Mouse (Mus musculus): ENCODE data around the gene Bean1.

Bean1 gene

DNA sequence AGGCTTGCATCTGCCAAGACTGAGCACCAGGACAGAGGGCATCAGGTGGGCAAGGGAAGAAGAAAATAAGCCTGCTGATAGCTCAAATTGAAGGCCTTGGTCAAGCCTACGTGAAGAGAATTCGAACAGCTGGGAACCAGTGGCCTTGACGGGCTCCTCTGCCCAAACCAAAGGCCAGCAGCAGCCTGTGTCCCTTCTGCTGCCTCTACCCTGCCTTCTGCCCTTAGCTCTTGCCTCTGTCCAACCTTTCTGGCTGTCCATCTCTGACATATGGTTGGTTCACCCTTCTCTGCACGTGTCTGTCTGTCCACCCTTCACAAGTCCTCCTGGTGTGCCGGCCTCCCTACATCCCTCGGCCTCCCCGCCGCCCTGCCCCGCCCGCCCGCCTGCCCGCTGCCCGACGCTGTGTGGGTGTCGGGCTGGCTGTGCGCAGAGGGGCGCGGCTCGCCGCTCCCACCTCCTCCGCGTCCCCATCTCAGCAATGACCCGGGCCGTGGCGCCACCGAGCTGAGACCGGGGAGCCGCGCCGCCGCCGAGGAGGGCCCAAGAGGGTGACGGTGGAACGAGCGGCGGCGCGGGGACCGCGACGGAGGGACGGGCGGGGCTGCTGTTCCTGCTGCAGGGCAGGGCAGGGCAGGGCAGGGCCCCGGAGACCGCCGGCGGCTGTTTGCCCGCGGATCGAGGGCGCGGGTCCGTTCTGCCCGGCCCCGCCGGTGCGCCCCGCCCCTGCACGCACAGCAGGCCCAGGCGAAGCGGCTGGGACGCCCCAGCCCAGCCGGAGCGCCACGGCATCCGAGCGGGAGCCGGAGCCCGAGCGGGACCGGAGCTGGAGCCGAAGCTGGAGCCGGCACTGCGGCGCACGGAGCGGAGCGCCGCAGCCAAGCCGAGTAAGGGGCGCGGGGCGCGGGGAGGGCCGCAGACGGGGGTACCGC lies at the start of gene Bean1:
TSS of gene Bean1 (plus strand) at position 325 of the 932 bp plus-strand sequence.
- DNase-seq (ENCODE audit: low spot score in 2 of 2): peak; percentile 61 to 64

DNA sequence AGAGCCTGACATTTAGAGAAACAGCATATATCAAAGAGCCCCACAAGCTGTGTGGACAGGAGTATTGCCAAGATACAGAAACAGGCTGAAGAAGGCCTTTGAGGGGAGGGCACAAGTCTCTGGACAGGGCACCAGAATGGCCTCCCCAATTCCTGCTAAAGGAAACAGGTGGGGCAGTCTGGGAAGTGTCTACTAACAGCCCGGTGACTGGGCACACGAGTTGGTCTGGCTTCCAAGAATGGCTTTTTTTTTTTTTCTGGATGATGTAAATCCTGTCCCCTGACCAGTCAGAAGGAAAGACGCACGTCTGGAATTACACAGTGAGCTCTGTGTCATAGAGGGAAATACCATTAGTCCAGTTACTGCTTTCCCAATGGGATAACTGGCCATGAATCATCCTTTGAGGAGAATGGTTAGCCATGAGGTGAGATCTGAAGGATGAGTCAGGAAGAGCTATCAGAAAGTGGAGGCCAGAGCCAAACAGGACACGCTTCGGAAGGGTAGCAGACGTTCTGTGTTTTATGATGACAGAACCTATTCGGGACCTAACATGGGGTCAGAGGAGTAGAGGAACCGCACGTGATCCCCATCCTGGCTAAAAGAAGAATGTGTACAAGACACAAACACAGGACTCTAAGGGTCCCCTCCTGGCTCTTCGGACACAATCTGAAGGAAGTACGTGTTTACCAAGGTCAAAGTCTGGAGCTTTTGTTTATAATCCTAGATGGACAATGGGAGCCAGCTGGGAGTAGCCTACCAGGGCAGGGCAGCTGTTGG lies 48.4 kb upstream of the Bean1 start:
- DNase-seq (ENCODE audit: low spot score in 2 of 2): no peak

DNA sequence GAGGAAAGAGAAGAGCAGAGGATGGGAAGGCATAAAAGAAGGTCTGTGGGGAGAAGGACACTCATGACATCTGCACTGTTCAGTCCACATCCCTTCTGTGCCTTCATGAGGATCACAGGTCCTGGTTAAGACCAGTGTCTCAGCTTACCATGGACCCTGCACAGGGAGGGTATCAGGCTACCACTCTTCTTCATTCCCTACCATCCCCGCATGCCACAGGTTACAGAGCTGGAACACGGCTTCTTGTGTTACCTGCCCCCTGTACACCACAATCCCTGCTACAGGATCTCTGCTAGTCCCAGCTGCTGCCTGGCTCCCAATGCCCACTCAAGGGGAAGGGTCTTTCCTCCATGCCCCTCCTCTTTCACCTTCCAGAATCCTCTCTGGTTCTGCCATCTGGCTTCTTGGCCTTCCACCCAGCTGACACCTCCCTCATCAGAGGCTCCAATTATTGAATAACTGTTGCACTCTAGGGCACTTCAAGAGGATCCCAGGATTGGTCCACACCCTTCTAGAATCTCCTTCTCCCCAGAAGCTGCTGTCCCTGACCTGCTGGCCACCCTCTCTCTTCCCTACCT lies 47.1 kb upstream of the Bean1 start:
- no peak for DNase-seq (ENCODE audit: low spot score in 2 of 2)

DNA sequence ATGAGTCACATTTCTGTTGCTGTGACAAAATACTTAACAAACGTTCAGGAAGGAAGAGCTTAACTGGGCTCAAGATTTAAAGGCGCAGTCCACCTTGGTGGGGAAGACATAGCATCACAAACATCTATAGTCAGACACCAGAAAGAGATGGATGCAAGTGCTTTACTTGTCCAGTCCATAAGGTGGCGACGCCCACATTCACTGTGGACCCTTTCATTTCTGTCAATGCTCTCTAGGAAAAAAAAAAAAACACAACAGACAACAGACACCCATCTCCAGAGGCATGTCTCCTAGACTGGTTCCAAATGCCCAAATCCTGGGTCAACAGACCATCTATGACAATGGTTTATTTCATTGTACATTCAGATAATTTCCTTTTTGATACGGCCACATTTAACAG lies 45.7 kb upstream of the Bean1 start:
- DNase-seq (ENCODE audit: low spot score in 2 of 2): no peak

DNA sequence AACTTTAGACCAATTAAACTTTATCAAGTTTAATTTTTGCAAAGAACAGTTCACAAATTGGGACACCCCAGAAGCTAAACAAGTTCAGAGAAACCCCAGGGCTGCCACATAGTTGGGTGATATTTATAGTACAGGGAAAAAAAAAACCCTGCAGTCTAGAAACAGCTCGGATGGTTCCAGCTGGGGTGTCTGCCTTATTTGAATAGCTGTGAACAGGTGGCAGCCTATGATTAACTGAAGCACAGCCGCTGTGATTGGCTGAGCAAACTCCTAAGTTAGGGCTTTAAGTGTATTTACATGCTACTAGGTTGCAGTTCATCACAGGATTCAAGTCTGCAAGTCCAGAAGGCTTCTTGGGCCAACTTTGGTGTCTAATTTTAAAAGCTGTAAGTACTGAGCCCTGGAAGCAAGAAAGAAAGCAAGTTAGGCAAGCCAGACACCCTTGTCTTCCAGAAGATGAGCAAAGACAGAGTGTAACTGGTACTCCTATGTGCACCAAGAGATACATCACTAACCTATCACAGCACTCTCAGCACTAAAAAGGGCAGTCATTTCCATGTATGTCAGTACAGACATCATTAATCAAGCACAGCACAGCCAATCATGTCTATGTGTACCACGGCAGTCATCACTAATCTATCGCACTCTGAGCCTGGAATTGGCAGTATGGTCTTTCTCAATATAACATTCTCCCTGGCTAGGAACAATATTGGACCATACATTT lies 42.9 kb upstream of the Bean1 start:
- peak; percentile 79 to 95 for DNase-seq (ENCODE audit: low spot score in 2 of 2)

DNA sequence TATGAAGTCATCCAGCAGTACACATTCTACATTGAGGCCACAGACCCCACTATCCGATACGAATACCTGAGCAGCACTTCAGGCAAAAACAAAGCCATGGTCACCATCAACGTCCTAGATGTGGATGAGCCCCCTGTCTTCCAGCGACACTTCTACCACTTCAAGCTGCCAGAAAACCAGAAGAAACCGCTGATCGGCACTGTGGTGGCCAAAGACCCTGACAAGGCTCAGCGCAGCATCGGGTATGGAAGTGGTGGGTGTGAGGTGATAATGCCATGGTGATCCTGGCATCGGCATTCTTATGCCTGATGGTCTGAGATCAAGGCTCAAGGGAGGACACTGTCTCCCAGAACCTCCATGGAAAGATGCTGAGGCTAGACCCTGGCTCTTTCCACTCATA lies 39.3 kb upstream of the Bean1 start:
- peak in 1 of 2 experiments; percentile 19 for DNase-seq (ENCODE audit: low spot score in 2 of 2)

DNA sequence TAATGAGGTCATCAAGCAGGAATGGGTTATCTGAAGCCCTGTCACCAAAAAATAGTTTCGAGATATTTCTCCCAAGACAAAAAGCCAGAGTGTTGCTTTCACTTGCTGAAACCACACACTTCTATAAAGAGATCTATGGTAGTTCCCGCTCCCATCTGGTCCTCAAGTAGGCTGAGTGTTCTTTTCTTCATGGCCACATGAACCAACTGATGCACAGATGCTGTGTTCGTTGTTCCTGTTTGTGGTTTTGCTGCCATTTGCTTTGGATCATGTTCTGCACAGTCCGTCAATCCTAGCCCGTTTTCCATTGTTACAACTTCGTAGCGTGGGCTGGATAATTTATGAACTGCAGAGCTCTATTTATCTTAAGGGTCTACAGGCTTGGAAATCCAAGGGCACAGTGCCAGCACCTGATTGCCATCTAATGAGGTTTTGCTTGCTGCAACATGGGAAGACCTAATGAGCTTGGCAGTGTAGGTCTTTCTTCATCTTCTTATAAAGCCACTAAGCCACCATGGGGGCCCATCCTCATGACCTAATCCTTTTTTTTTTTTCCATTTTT lies 38.7 kb upstream of the Bean1 start:
- DNase-seq (ENCODE audit: low spot score in 2 of 2): peak in 1 of 2 experiments; percentile 36

DNA sequence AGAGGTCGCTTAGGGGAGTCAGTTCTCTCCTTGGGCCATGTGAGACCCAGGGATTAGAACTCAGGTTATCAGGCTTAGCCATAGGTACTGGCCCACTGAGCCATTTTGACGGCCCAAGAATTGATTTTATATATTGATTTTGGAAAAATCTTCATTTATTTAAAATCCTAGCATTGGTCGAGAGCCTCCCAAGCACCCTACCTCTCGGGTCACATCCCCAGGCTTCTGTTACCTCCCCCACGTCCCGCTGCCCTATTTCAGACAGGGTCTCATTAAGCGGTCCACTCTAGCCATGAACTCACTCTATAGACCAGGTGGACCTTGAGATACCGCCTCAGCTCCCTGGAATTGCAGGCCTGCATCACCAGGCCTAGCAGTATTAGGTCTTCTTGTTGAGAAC lies 35.7 kb upstream of the Bean1 start:
- DNase-seq (ENCODE audit: low spot score in 2 of 2): no peak

DNA sequence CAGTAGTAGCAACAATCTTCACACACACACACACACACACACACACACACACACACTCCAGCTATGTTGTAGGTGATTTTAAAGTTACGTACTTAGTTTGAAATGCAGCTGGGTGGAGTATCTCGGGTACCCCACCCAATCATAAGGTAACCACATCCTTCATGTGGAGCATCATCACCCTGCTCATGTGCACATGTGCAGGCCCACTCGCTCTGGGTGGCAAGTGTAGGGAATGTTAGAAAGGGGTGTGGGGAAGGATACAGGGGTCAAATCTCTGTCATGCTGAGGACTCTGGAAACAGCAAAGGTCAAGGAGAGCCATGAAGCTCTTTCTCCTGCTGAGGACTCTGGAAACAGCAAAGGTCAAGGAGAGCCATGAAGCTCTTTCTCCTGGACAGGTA lies 34.0 kb upstream of the Bean1 start:
- DNase-seq (ENCODE audit: low spot score in 2 of 2): no peak

DNA sequence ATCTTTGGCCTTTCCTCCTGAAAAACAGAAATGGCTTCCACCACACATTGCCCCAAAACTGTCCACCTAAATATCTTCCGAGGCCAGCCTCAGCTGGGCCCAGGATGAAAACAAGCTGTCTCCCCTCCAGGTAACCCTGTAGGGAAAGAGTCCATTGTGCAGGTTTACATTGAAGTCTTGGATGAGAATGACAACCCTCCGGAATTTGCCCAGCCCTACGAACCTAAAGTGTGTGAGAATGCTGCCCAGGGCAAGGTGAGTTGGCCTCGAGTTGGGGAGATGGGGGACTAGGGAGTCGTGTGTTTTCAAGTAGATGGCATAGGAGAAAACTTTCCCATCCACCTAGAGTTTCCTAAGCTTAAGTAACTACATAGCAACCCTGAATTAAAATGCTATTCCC lies 32.6 kb upstream of the Bean1 start:
- DNase-seq (ENCODE audit: low spot score in 2 of 2): no peak

DNA sequence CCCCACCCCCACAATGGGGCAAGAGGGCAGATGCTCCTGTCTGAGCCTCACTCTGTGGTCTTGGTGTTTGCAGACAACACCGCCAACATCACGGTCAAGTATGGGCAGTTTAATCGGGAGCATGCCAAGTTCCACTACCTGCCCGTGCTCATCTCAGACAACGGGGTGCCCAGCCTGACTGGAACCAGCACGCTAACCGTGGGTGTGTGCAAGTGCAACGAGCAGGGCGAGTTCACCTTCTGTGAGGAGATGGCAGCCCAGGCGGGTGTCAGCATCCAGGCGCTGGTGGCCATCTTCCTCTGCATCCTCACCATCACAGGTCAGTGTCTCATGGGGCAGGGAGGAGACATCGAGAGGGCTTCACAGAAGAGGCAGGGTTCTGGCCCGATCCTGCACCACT lies 29.6 kb upstream of the Bean1 start:
- no peak for DNase-seq (ENCODE audit: low spot score in 2 of 2)

DNA sequence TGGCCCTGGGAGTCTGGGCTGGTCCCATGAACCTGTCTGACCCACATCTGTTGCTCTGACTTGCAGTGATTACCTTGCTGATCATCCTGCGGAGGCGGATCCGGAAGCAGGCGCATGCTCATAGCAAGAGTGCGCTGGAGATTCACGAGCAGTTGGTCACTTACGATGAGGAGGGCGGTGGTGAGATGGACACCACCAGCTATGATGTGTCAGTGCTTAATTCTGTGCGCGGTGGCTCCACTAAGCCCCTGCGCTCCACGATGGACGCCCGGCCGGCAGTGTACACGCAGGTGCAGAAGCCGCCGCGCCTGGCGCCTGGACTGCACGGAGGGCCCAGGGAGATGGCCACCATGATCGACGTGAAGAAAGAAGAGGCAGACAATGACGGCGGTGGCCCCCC lies 27.8 kb upstream of the Bean1 start:
- no peak for DNase-seq (ENCODE audit: low spot score in 2 of 2)

DNA sequence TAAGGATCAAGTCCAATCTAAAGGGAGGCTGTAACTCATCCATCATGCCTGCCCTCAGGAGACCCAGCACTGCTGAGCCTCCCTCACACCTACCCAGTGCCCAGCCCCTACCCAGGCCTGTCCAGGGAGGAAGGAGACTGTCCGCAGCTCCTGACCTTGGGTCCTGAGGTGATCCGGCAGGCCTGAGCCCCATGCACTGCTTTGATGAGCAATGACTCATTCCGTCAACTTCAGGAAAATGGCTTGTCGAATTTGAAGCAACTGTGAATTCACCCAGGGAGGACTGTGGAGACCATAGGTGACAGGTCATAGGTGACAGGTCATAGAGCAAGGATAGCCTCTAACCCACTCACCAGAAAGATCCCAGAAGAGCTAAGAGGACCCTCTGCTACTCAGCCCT lies 26.9 kb upstream of the Bean1 start:
- no peak for DNase-seq (ENCODE audit: low spot score in 2 of 2)

DNA sequence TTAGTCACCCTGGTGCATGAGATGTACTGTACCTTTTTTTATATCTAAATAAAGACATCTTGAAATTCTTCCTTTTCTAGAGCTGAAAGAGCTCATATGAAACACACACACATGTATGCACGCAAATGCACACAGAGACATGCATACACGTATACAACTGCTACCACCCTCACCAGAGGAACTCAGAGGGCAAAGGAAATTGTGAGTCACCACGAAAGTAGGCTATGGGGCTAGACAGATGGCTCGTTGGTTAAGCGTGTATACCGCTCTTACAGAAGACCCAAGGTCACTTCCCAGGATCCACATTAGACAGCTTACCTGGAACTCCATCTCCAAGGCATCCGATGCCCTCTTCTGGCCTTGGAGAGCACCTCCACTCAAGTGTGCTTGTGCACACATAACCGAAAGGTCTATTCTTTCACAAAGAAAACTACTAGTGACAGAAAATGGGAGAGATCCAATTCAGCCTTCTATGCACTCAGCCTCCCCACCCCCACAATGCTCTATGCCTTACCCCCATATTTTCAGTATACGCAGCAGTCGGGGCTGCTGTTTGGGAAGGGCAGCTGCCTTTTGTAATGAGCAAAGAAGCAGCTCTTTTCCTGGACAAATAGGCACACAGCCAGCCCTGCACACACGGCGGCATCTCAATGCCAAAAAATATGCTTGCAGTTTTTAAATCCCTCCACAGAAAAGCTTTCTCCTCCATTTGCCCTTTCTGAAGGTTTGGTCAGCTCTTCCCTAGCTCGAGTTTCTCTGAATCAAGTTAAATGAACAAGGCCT lies 25.6 kb upstream of the Bean1 start:
- DNase-seq (ENCODE audit: low spot score in 2 of 2): peak in 1 of 2 experiments; percentile 41

DNA sequence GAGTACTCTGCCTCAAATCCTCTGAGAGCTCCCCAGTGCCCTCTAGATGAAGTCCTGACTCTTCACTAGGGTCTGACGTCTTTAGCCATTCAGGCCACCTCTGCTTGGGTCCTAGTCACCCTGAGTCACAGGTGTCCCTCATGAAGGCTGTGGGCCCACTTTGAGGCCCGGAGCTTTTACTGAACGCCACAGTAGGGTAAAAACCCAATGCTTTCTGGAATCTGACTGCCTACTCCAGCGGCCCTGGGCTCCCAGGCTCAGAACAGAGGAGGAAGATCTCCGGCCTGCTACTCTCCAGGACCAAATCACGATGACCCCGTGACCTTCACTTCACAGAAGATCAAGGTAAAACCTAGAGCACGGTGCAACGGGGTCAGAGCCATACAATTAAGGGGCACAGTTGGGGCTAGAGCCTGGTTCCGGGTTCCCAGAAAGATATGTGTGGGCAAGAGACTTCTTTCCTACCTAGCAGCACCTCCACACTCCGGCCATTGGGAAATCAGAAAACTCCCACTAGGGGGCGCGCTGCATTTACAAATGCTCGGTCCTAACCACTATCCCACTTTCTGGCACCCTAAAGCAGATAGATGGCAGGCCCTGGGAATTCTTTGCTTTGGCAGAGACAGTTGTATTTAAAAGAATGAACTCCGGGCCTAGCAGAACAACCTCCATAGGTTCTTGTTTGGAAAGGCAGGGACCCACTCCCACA lies 24.1 kb upstream of the Bean1 start:
- DNase-seq (ENCODE audit: low spot score in 2 of 2): peak; percentile 83 to 89

DNA sequence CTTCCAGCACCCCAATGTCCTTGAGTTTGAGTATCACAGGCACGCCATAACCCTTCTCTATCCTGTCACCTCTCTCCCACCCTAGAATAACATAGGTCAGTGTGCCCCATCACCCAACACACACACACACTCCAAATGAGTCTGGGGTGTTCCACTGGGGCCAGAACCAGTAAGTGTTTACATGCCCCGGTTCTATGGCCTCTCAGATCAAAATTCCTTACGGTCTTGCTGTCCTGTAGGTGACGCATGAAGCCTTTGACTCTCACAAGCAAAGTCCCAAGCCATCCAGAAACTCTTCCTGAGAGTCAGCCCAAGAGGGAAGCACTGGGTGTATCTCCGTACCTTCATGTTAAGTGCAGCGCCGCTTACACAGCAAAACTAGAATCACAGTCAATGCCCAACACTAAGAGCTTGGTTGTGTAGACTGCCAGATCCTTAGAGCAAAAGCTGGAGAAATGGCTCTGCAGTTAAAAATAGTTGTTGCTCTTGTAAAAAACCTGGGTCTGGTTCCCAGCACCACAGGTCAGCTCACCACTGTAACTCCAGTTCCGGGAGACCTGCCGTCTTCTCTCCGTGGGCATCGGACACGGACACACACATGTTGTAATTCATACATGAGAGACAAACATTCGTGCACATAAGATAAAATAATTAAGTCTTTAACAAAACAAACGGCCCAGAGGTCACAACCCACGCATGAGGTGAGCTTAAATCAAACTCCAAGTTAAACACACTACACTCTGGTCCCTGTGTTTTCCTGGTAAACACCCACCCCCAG lies 23.3 kb upstream of the Bean1 start:
- no peak for DNase-seq (ENCODE audit: low spot score in 2 of 2)

DNA sequence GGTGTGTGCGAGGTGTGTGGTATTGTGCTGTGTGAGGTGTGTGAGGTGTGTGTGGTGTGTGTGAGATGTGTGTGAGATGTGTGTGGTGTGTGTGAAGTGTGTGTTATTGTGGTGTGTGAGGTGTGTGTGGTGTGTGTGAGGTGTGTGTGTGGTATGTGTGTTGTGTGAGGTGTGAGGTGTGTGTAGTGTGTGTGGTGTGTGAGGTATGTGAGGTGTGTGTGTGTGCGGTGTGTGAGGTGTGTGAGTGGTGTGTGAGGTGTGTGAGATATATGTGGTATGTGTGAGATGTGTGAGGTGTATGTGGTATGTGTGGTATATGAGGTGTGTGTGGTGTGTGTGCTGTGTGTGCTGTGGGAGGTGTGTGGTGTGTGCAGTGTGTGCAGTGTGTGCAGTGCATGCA lies 22.3 kb upstream of the Bean1 start:
- DNase-seq (ENCODE audit: low spot score in 2 of 2): no peak

DNA sequence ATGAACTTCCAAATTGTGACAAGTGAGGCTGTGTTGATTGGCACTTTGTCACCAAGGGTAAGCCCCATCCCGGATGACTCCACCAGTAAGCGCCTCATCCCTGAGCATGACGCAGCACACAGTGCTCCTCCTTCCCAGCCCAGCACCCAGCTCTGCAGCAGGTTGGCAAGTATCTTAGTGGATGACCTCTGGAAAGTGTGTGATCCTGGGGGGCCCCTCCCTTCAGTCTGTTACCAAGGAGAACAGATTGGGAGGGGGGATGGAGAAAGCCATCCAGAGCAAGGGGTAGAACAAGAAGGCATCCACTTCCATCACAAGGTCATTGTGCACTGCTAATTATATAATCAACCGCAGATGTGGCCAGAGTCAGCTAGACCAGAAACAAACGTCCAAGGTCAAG lies 9.5 kb upstream of the Bean1 start:
- no peak for DNase-seq (ENCODE audit: low spot score in 2 of 2)

DNA sequence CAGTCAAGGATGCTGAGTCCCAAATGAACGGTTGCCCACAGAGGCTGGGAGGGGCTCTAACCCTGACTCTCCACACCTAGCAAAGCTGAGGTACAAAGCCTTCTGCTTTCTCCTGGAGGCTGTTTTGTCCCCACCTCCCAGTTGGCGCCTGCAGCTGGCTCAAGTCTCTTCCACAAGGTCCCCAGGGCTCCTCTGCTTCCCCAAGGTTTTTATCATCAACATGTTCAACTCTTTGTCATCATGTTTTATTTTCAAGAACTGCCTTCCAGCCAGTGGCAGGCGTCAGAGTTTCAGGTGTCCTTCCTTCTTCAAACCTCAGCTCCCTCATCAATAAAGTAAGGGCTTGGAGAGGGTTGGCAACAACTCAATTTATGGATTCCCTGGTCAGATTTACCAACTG lies 781 bp upstream of the Bean1 start:
- no peak for DNase-seq (ENCODE audit: low spot score in 2 of 2)
